ENCODE assay signal across 8 mouse cellular contexts in the genomic region with DNA sequence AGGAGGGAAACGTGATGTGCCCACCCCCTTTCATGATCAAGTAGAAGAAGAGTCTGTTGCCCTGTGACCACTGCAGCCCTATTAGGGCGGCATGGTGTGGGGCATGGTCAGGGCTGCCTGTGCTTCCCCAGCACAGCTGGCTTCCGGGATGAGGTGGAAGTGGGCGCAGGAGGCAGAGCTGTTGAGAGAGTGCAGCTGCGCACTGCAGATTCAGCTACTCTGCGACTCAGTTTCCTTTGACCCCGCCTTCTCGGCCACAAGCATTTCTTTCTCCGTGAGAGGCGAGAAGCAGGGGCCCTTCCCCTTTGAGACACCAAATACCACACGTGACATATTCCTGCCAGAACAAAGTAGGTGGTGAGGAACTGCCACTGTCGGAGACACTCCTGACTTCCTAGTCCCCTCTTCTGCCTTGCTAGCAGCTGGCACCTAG. TPM values are rescaled to one million over a fixed set of nuclear protein-coding genes. Genes with fewer than 3 reads are reported as not detected.
DNase-seq lines count a peak whose midpoint lies in the region; ATAC-seq and TF ChIP-seq lines count a peak whose summit lies in the region.

No protein-coding gene starts in this region.

- TF ChIP-seq CTCF in testis, adult 2 months (IDR thresholded peaks at IDR 0.05; ENCODE audit: control insufficient read depth, insufficient read depth, insufficient replicate concordance, low read depth, low read length), result no peak
- TF ChIP-seq CTCF in left cerebral cortex, adult 2 months (IDR thresholded peaks at IDR 0.05), result no peak
- TF ChIP-seq CTCF in cerebellum, adult 2 months (IDR thresholded peaks at IDR 0.05; ENCODE audit: borderline replicate concordance, insufficient read depth, low read depth, low read length), result no peak

- peak overlapping the region; percentile 49 for H3K4me2 ChIP-seq in forebrain, embryonic 15.5 days (replicated peaks)

- no peak for TF ChIP-seq POLR2A in testis, adult 2 months (IDR thresholded peaks at IDR 0.05; ENCODE audit: control insufficient read depth, low read depth, low read length)
- TF ChIP-seq POLR2A in cerebellum, adult 2 months (IDR thresholded peaks at IDR 0.05; ENCODE audit: borderline replicate concordance, insufficient read depth, low read length), result no peak

- H3K9me3 ChIP-seq in forebrain, embryonic 15.5 days, result no peaks in the 10 kb centered on the region

- no peak overlapping the region for H3K27ac ChIP-seq in testis, adult 2 months (ENCODE audit: control insufficient read depth, insufficient read depth, low read depth, low read length)
- H3K27ac ChIP-seq in forebrain, embryonic 15.5 days (replicated peaks), result peak overlapping the region; percentile 34; the same call in 1 of the 2 replicates
- H3K27ac ChIP-seq in left cerebral cortex, adult 2 months, result peak overlapping the region; percentile 9; the same call in 1 of the 2 replicates
- H3K27ac ChIP-seq in macrophage, result peak overlapping the region; percentile 64
- no peak overlapping the region for H3K27ac ChIP-seq in cerebellum, adult 2 months (ENCODE audit: insufficient read depth, low read length)

- intact Hi-C loops in left cerebral cortex, adult 2 months (cut with DNase I), result no loop called here

- H3K36me3 ChIP-seq in testis, adult 2 months (ENCODE audit: control insufficient read depth, insufficient read depth, low read length), result no peaks in the 10 kb centered on the region; the same call in 1 of the 2 replicates
- H3K36me3 ChIP-seq in forebrain, embryonic 15.5 days, result no peaks in the 10 kb centered on the region
- no peaks in the 10 kb centered on the region for H3K36me3 ChIP-seq in macrophage (ENCODE audit: inconsistent target)

- H3K4me1 ChIP-seq in testis, adult 2 months (ENCODE audit: control insufficient read depth, insufficient read depth, low read length), result no peaks in the 10 kb centered on the region
- H3K4me1 ChIP-seq in forebrain, embryonic 15.5 days, result peaks cover 12% of the 10 kb centered on the region
- no peaks in the 10 kb centered on the region; the same call in 1 of the 2 replicates for H3K4me1 ChIP-seq in cerebellum, adult 2 months (ENCODE audit: control insufficient read depth, insufficient read depth, low read length)

- ATAC-seq in forebrain, embryonic 15.5 days (replicated peaks), result peak; percentile 74
- ATAC-seq in hematopoietic stem cell, adult 5-6 weeks (replicated peaks in 1 of 2; ENCODE audit: insufficient read depth in 1 of 2, low FRiP score in 2 of 2, low TSS enrichment in 1 of 2, low read depth in 1 of 2, poor library complexity in 2 of 2, severe bottlenecking in 2 of 2), result peak; percentile 93 to 94

- no peak for DNase-seq in testis, postnatal 14 days (ENCODE audit: low spot score)
- DNase-seq in left cerebral cortex, adult 2 months (ENCODE audit: extremely low spot score in 1 of 2, low spot score in 2 of 2), result peak in 1 of 2 experiments; percentile 18
- peak; percentile 52 to 66 for DNase-seq in right cerebral cortex, postnatal 10 days (ENCODE audit: low spot score in 2 of 2)
- no peak for DNase-seq in cerebellum, adult 2 months

- WGBS in forebrain, embryonic 15.5 days, result 4% methylated on average over 12 of the region's 12 CpGs
- under 1% methylated on average over 12 of the region's 12 CpGs for WGBS in macrophage (ENCODE audit: missing documents)
- WGBS in cerebellum, adult 2 months, result 12% methylated on average over 12 of the region's 12 CpGs

- H3K79me2 ChIP-seq in macrophage (ENCODE audit: inconsistent target), result no peaks in the 10 kb centered on the region

- peak overlapping the region; percentile 43 for H3K9ac ChIP-seq in forebrain, embryonic 15.5 days (replicated peaks)

- peak overlapping the region; percentile 70 for H3K4me3 ChIP-seq in testis, adult 2 months (ENCODE audit: control insufficient read depth, low read depth, low read length)
- peak overlapping the region; percentile 29 for H3K4me3 ChIP-seq in forebrain, embryonic 15.5 days
- peak overlapping the region; percentile 29 for H3K4me3 ChIP-seq in left cerebral cortex, adult 2 months
- peak overlapping the region; percentile 25 for H3K4me3 ChIP-seq in macrophage (ENCODE audit: inconsistent target)
- no peak overlapping the region for H3K4me3 ChIP-seq in cerebellum, adult 2 months (replicated peaks; ENCODE audit: insufficient read depth, low read depth, low read length)

- H3K27me3 ChIP-seq in testis, adult 2 months (ENCODE audit: control insufficient read depth, insufficient read depth, low read length), result no peaks in the 10 kb centered on the region
- H3K27me3 ChIP-seq in forebrain, embryonic 15.5 days, result no peaks in the 10 kb centered on the region
- H3K27me3 ChIP-seq in cerebellum, adult 2 months (ENCODE audit: control insufficient read depth, insufficient read depth, low read length), result no peaks in the 10 kb centered on the region

RNA-seq across cellular contexts. Expression of gene Ttc41, which starts 22.0 kb away (rescaled TPM):
- polyA plus RNA-seq in testis, adult 2 months (2012; rRNA removed), result 30.1 and 32.0 TPM in 2 replicates
- 1.3 and 1.5 TPM in 2 replicates for polyA plus RNA-seq in forebrain, embryonic 15.5 days (2015; fragmentation: Nextera tagmentation; extraction: Ambion mirVana)
- 1.7 and 3.0 TPM in 2 replicates for total RNA-seq in hematopoietic stem cell, adult 5-6 weeks (2017)
- 1 to 10 TPM; 1.4 to 1.5 TPM for total RNA-seq in left cerebral cortex, adult 2 months (2021)
- 1 to 10 TPM; 1.4 to 8.2 (median 3.7) TPM for total RNA-seq in macrophage (2018; cell fraction: chromatin; rRNA removed)
- under 1 TPM; 0.11 to 0.77 (median 0.32) TPM for total RNA-seq in macrophage (2018; cell fraction: cytosol; rRNA removed)
- 1 to 10 TPM in 24 of 26 experiments, under 1 TPM in 2; 0.63 to 6.8 (median 2.1) TPM for total RNA-seq in macrophage (2018; cell fraction: nucleus; rRNA removed)
- polyA plus RNA-seq in macrophage (2018), result 0.20 to 0.50 TPM (median 0.33 TPM) in 3 replicates
- polyA plus RNA-seq in cerebellum, adult 2 months (2012; rRNA removed), result 2.7 and 2.9 TPM in 2 replicates

RNA-seq across cellular contexts. Expression of gene Hsp90b1, which starts 22.3 kb away (rescaled TPM):
- polyA plus RNA-seq in testis, adult 2 months (2012; rRNA removed), result 107 and 172 TPM in 2 replicates
- 276 and 292 TPM in 2 replicates for polyA plus RNA-seq in forebrain, embryonic 15.5 days (2015; fragmentation: Nextera tagmentation; extraction: Ambion mirVana)
- 518 and 623 TPM in 2 replicates for total RNA-seq in hematopoietic stem cell, adult 5-6 weeks (2017)
- total RNA-seq in left cerebral cortex, adult 2 months (2021), result 100 to 1,000 TPM; 328 to 352 TPM
- total RNA-seq in macrophage (2018; cell fraction: chromatin; rRNA removed), result 100 to 1,000 TPM; 102 to 503 (median 232) TPM
- total RNA-seq in macrophage (2018; cell fraction: cytosol; rRNA removed), result 100 to 1,000 TPM; 277 to 676 (median 467) TPM
- total RNA-seq in macrophage (2018; cell fraction: nucleus; rRNA removed), result 1,000 to 10,000 TPM in 1 of 26 experiments, 100 to 1,000 TPM in 25; 158 to 1,088 (median 642) TPM
- polyA plus RNA-seq in macrophage (2018), result 461 to 1,299 TPM (median 580 TPM) in 3 replicates
- 189 and 192 TPM in 2 replicates for polyA plus RNA-seq in cerebellum, adult 2 months (2012; rRNA removed)

RNA-seq across cellular contexts. Expression of gene Gm49358, which starts 36.2 kb away (rescaled TPM):
- polyA plus RNA-seq in testis, adult 2 months (2012; rRNA removed), result not detected in 2 replicates
- not detected in 2 replicates for polyA plus RNA-seq in forebrain, embryonic 15.5 days (2015; fragmentation: Nextera tagmentation; extraction: Ambion mirVana)
- total RNA-seq in hematopoietic stem cell, adult 5-6 weeks (2017), result 3.1 TPM in 1 of 2 replicates, not detected in the other
- total RNA-seq in left cerebral cortex, adult 2 months (2021), result 10 to 100 TPM; 19.1 to 24.5 TPM
- 10 to 100 TPM in 6 of 26 experiments, 1 to 10 TPM in 15, not detected in 5; 1.1 to 28.0 (median 5.3) TPM for total RNA-seq in macrophage (2018; cell fraction: chromatin; rRNA removed)
- under 1 TPM in 2 of 26 experiments, not detected in 24; 0.41 TPM for total RNA-seq in macrophage (2018; cell fraction: cytosol; rRNA removed)
- total RNA-seq in macrophage (2018; cell fraction: nucleus; rRNA removed), result 1 to 10 TPM in 1 of 26 experiments, not detected in 25; 1.9 TPM
- polyA plus RNA-seq in macrophage (2018), result 1.0 TPM in 1 of 3 replicates, not detected in the others
- polyA plus RNA-seq in cerebellum, adult 2 months (2012; rRNA removed), result not detected in 2 replicates

RNA-seq across cellular contexts. Expression of gene Nt5dc3, which starts 51.2 kb away (rescaled TPM):
- 7.0 and 7.7 TPM in 2 replicates for polyA plus RNA-seq in testis, adult 2 months (2012; rRNA removed)
- polyA plus RNA-seq in forebrain, embryonic 15.5 days (2015; fragmentation: Nextera tagmentation; extraction: Ambion mirVana), result 6.6 and 6.7 TPM in 2 replicates
- 4.9 and 5.9 TPM in 2 replicates for total RNA-seq in hematopoietic stem cell, adult 5-6 weeks (2017)
- 10 to 100 TPM; 83.9 to 93.6 TPM for total RNA-seq in left cerebral cortex, adult 2 months (2021)
- 10 to 100 TPM in 21 of 26 experiments, 1 to 10 TPM in 5; 2.9 to 40.4 (median 15.5) TPM for total RNA-seq in macrophage (2018; cell fraction: chromatin; rRNA removed)
- total RNA-seq in macrophage (2018; cell fraction: cytosol; rRNA removed), result 10 to 100 TPM in 21 of 26 experiments, 1 to 10 TPM in 5; 5.2 to 25.0 (median 12.7) TPM
- total RNA-seq in macrophage (2018; cell fraction: nucleus; rRNA removed), result 10 to 100 TPM in 22 of 26 experiments, 1 to 10 TPM in 4; 5.9 to 36.3 (median 17.0) TPM
- polyA plus RNA-seq in macrophage (2018), result 11.9 to 13.6 TPM (median 13.3 TPM) in 3 replicates
- 44.2 and 48.9 TPM in 2 replicates for polyA plus RNA-seq in cerebellum, adult 2 months (2012; rRNA removed)

Comparison
In these comparisons a context has a peak if more than half of its experiments do, and no peak if none do; other contexts are left out.
1. H3K27ac ChIP-seq: peak in forebrain, embryonic 15.5 days (single experiment), left cerebral cortex, adult 2 months (single experiment) and macrophage (single experiment); none in testis, adult 2 months (single experiment) and cerebellum, adult 2 months (single experiment).
2. DNase-seq: peak in right cerebral cortex, postnatal 10 days (2 of 2); none in testis, postnatal 14 days (single experiment) and cerebellum, adult 2 months (0 of 2).